18 mouse cellular contexts compared by ENCODE assay signal in genomic region chr11:97982721-97983120, GRCm38 (mm10). TPM values are rescaled to one million over a fixed set of nuclear protein-coding genes. Genes with fewer than 3 reads are reported as not detected.
DNase-seq lines count a peak whose midpoint lies in the region; ATAC-seq and TF ChIP-seq lines count a peak whose summit lies in the region.
"Had no signal": no experiment of that assay in that cellular context is flagged by ENCODE, and none has a peak within 500 bp of the region (broad histone marks: within the 10 kb centered on the region; RNA-seq: fewer than 3 reads in every experiment).

No protein-coding gene starts in this region.

- no peaks in the 10 kb centered on the region for H3K36me3 ChIP-seq in ES-E14 (ENCODE audit: control insufficient read depth, insufficient read depth, low read length, poor library complexity, severe bottlenecking)
- H3K36me3 ChIP-seq: embryonic facial prominence, embryonic 10.5 days; embryonic facial prominence, embryonic 12.5 days; forebrain, embryonic 15.5 days had no signal

- in situ Hi-C loops in ES-E14 (cut with MboI; ENCODE audit: low sequenced_read_pairs in 2 of 2, unreplicated experiment in 2 of 2) = no loop called here

- no peak overlapping the region for H3K9ac ChIP-seq in ES-E14 (ENCODE audit: insufficient read depth, low read depth, low read length, poor library complexity, severe bottlenecking)
- H3K9ac ChIP-seq: embryonic facial prominence, embryonic 12.5 days; forebrain, embryonic 13.5 days; forebrain, embryonic 15.5 days; forebrain, postnatal 0 days had no signal

- DNase-seq in thymus, postnatal 4 days = peak; percentile 17
- no peak for DNase-seq in thymus, postnatal 0 days (ENCODE audit: low spot score)
- no peak for DNase-seq in ES-E14 (ENCODE audit: low read depth, low spot score)
- no peak for DNase-seq in frontal cortex, postnatal 36 days (ENCODE audit: low spot score in 2 of 2)
- DNase-seq: adrenal gland, adult 2 months; adrenal gland, postnatal 14 days; cerebellum, adult 11-12 months; cerebellum, adult 2 months; cerebellum, adult 9-10 months; cerebellum, postnatal 10 days; cerebellum, postnatal 25 days; forebrain, postnatal 0 days had no signal

- 0 out of 2 replicates have a peak overlapping the region, but pooled peaks have one; percentile 14 for H3K27ac ChIP-seq in ES-E14 (ENCODE audit: insufficient read depth, low read depth, low read length, poor library complexity, severe bottlenecking)
- H3K27ac ChIP-seq: embryonic facial prominence, embryonic 10.5 days; embryonic facial prominence, embryonic 12.5 days; forebrain, embryonic 13.5 days; forebrain, embryonic 15.5 days had no signal

- H3K4me1 ChIP-seq in ES-E14 (ENCODE audit: control insufficient read depth in 2 of 2, insufficient read depth in 2 of 2, low read length in 2 of 2, poor library complexity in 1 of 2) = peaks cover 6 to 24% of the 10 kb centered on the region in 2 experiments; a peak in 3 of 4 replicates

- no peaks in the 10 kb centered on the region for H3K9me3 ChIP-seq in ES-E14 (ENCODE audit: control insufficient read depth, insufficient read depth, low read depth, low read length)
- H3K9me3 ChIP-seq: embryonic facial prominence, embryonic 10.5 days; embryonic facial prominence, embryonic 12.5 days; forebrain, embryonic 13.5 days; forebrain, embryonic 15.5 days had no signal

- ATAC-seq in frontal cortex, adult (ENCODE audit: low TSS enrichment) = no peak
- ATAC-seq: activated CD4-positive, CD25-positive, alpha-beta regulatory T cell, adult 4 months; forebrain, embryonic 13.5 days; forebrain, embryonic 15.5 days; forebrain, postnatal 0 days had no signal

- no peak overlapping the region for H3K4me3 ChIP-seq in ES-E14 (ENCODE audit: insufficient read depth in 1 of 2, low read depth in 1 of 2, low read length in 2 of 2, poor library complexity in 1 of 2, severe bottlenecking in 1 of 2)
- H3K4me3 ChIP-seq: embryonic facial prominence, embryonic 10.5 days; embryonic facial prominence, embryonic 12.5 days; forebrain, embryonic 13.5 days; forebrain, embryonic 15.5 days had no signal

TF ChIP-seq in ES-E14, 5 proteins besides CTCF, POLR2A, EP300 and RAD21:
- TF ChIP-seq ZC3H11A (IDR thresholded peaks at IDR 0.05; ENCODE audit: borderline replicate concordance, low read depth, low read length) = no peak
- TF ChIP-seq HCFC1 (IDR thresholded peaks at IDR 0.05; ENCODE audit: borderline replicate concordance, insufficient read depth, low read length) = no peak
- TF ChIP-seq CHD2 (IDR thresholded peaks at IDR 0.05; ENCODE audit: low read depth, low read length) = no peak
- TF ChIP-seq MAFK (IDR thresholded peaks at IDR 0.05; ENCODE audit: insufficient read depth, low read depth, low read length) = no peak
- no peak for TF ChIP-seq ZNF384 (IDR thresholded peaks at IDR 0.05; ENCODE audit: low read depth, low read length)

RNA-seq across cellular contexts. Expression of gene Plxdc1, which starts 3.5 kb away (rescaled TPM):
- polyA plus RNA-seq in thymus, postnatal 0 days (2015; fragmentation: Nextera tagmentation; extraction: Ambion mirVana) = 36.6 and 42.0 TPM in 2 replicates
- total RNA-seq in ES-E14 (2012; rRNA removed) = 2.5 and 4.3 TPM in 2 replicates

RNA-seq across cellular contexts. Expression of gene Arl5c, which starts 13.3 kb away (rescaled TPM):
- polyA plus RNA-seq in thymus, postnatal 0 days (2015; fragmentation: Nextera tagmentation; extraction: Ambion mirVana) = 201 and 211 TPM in 2 replicates
- total RNA-seq in ES-E14 (2012; rRNA removed) = 2.9 and 4.4 TPM in 2 replicates

RNA-seq across cellular contexts. Expression of gene Cacnb1, which starts 40.1 kb away (rescaled TPM):
- polyA plus RNA-seq in thymus, postnatal 0 days (2015; fragmentation: Nextera tagmentation; extraction: Ambion mirVana) = 3.9 and 5.0 TPM in 2 replicates
- 6.2 and 12.0 TPM in 2 replicates for total RNA-seq in ES-E14 (2012; rRNA removed)

RNA-seq across cellular contexts. Expression of gene Rpl19, which starts 43.8 kb away (rescaled TPM):
- 1,510 and 1,580 TPM in 2 replicates for polyA plus RNA-seq in thymus, postnatal 0 days (2015; fragmentation: Nextera tagmentation; extraction: Ambion mirVana)
- 3,222 and 3,264 TPM in 2 replicates for total RNA-seq in ES-E14 (2012; rRNA removed)
